Mouse (Mus musculus) intestine, postnatal 0 days (tissue): ENCODE measurements around the gene Chd9. TPM values are rescaled to one million over a fixed set of nuclear protein-coding genes. Genes with fewer than 3 reads are reported as not detected.
"Not testable (repeated sequence)": the region's sequence is repeated elsewhere in the genome, so short reads cannot be mapped to it uniquely, and the experiment has no call there.

Source experiments
- ATAC-seq: fragments of 200-750 bp; cut with Nextera tagmentation; 2 replicates; pipeline ENCODE4 v1.8.0; 2017; ENCODE audit warnings: mild to moderate bottlenecking, moderate TSS enrichment, moderate library complexity
- H3K27ac ChIP-seq: fragments of 300-500 bp; sonication (generic); 2 replicates; pipeline ENCODE4 v1.5.1; 2014; ENCODE audit warnings: mild to moderate bottlenecking, low read depth, low read length, moderate library complexity
- H3K27me3 ChIP-seq: fragments of 300-500 bp; sonication (generic); replicated peaks from 2 replicates; pipeline ENCODE4 v1.6.1; 2014; ENCODE audit warnings: low read length, mixed read lengths; ENCODE audit not compliant: control insufficient read depth, insufficient read depth
- H3K36me3 ChIP-seq: fragments of 300-500 bp; sonication (generic); 2 replicates; pipeline ENCODE4 v1.6.1; 2014; ENCODE audit warnings: mild to moderate bottlenecking, moderate library complexity; ENCODE audit not compliant: control insufficient read depth, insufficient read depth
- H3K4me1 ChIP-seq: fragments of 300-500 bp; sonication (generic); replicated peaks from 2 replicates; pipeline ENCODE4 v1.6.1; 2014; ENCODE audit warnings: antibody characterized with exemption, low read length, mixed read lengths; ENCODE audit not compliant: control insufficient read depth, insufficient read depth
- H3K4me2 ChIP-seq: fragments of 300-500 bp; sonication (generic); replicated peaks from 2 replicates; pipeline ENCODE4 v1.6.1; 2014; ENCODE audit warnings: low read depth, mild to moderate bottlenecking, moderate library complexity
- H3K4me3 ChIP-seq: fragments of 300-500 bp; sonication (generic); 2 replicates; pipeline ENCODE4 v1.5.1; 2014; ENCODE audit warnings: low read depth, low read length
- H3K9ac ChIP-seq: fragments of 300-500 bp; sonication (generic); 2 replicates; pipeline ENCODE4 v1.6.1; 2014; ENCODE audit warnings: mild to moderate bottlenecking, low read depth, low read length
- H3K9me3 ChIP-seq: fragments of 300-500 bp; sonication (generic); 2 replicates; pipeline ENCODE4 v1.6.1; 2016; ENCODE audit warnings: mixed run types; ENCODE audit not compliant: control insufficient read depth
- CTCF ChIP-seq: sonication (generic); IDR thresholded peaks from 2 replicates; pipeline ENCODE4 v1.5.1; 2016; ENCODE audit warnings: low read depth, mild to moderate bottlenecking, control low read depth, antibody characterized with exemption, moderate library complexity
- WGBS: fragments of 180-500 bp; shearing (Covaris S2); extraction: QIAGEN DNeasy Blood & Tissue Kit; methylation state at CpG from one replicate; pipeline ENCODE4 v1.1.7; 2014; 5-methylcytosine and 5-hydroxymethylcytosine counted together
- polyA plus RNA-seq: library from polyadenylated mRNA; unstranded; fragments of >200 nt; fragmentation: Nextera tagmentation; extraction: Ambion mirVana; gene quantifications from 2 replicates; pipeline ENCODE4 v1.2.1, GENCODE M21; 2015

Gene Chd9
- polyA plus RNA-seq, 1 experiment from 2014 or later: 236 TPM

DNA sequence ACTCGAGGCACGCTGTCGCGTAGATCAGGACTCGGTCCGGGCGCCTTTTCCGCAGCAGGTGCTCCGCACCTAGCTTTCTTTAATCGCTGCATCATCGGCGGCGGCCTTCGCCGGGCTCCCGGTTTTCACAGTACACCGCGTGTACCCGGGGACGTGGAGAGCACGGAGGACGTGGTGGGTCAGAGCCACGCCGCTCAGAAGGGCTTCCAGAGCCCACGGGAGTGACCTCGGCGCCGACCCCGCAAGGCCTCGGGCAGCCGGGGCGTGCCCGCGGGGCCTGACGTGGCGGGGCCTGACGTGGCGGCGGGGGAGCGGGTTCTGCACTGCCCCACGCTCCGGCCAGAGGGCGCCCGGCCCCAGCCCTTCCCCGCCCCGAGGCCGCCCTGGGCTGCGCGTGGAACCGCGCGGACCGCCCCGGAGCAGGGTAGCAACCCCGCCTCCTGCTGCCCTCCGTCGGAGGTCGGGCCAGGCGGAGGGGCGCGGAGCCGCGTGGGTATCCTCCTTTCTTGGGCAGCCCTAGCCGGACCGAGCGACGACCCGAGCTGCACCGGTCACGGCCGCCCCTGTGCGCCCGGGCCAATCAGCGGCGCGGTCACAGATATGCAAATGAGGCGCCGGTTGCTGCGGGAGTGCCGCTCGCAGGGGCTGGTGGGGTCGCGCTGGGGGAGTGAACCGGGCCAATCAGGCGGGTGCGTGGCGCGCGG lies 79.8 kb downstream of the Chd9 start:
- no peaks in the 10 kb centered on the region for H3K27me3 ChIP-seq
- no peaks in the 10 kb centered on the region for H3K36me3 ChIP-seq
- H3K9ac ChIP-seq: peak overlapping the region; percentile 84
- H3K4me2 ChIP-seq: peak overlapping the region; percentile 98
- H3K27ac ChIP-seq: peak overlapping the region; percentile 99
- under 1% methylated on average over 72 of the region's 89 CpGs for WGBS
- ATAC-seq: peak; percentile 96
- H3K4me1 ChIP-seq: peaks cover 4% of the 10 kb centered on the region; the same call in 1 of the 2 replicates
- peak overlapping the region; percentile 84 for H3K4me3 ChIP-seq
- TF ChIP-seq CTCF: peak; percentile 79
- H3K9me3 ChIP-seq: no peaks in the 10 kb centered on the region

- H3K9me3 ChIP-seq: no peaks in the 10 kb centered on the region
- peak overlapping the region; percentile 98 for H3K4me2 ChIP-seq
- H3K27ac ChIP-seq: peak overlapping the region; percentile 99
- no peaks in the 10 kb centered on the region for H3K36me3 ChIP-seq
- peak; percentile 28 for ATAC-seq
- H3K4me1 ChIP-seq: peaks cover 4% of the 10 kb centered on the region; the same call in 1 of the 2 replicates
- peak overlapping the region; percentile 84 for H3K9ac ChIP-seq
- under 1% methylated on average over 51 of the region's 89 CpGs for WGBS
- peak; percentile 39 for TF ChIP-seq CTCF
- no peaks in the 10 kb centered on the region for H3K27me3 ChIP-seq
- H3K4me3 ChIP-seq: peak overlapping the region; percentile 84
These were observed 80.7 kb downstream of the Chd9 start for GRCm38 (mm10) chr8:90908580-90909471.

- no peak overlapping the region for H3K9ac ChIP-seq
- 47% methylated on average over 3 of the region's 3 CpGs for WGBS
- H3K27ac ChIP-seq: no peak overlapping the region
- no peaks in the 10 kb centered on the region for H3K4me1 ChIP-seq
- no peak for TF ChIP-seq CTCF
- ATAC-seq: peak; percentile 91
- no peak overlapping the region for H3K4me3 ChIP-seq
- no peaks in the 10 kb centered on the region for H3K27me3 ChIP-seq
- H3K4me2 ChIP-seq: no peak overlapping the region
- H3K9me3 ChIP-seq: no peaks in the 10 kb centered on the region
- H3K36me3 ChIP-seq: 0 out of 2 replicates have a peak, but pooled peaks cover 4% of the 10 kb centered on the region
These were observed 95.2 kb downstream of the Chd9 start for GRCm38 (mm10) chr8:90923158-90923905.

- H3K4me2 ChIP-seq: no peak overlapping the region
- no peaks in the 10 kb centered on the region for H3K4me1 ChIP-seq
- ATAC-seq: no peak
- no peak overlapping the region for H3K9ac ChIP-seq
- no peak overlapping the region for H3K27ac ChIP-seq
- no peak for TF ChIP-seq CTCF
- WGBS: 73% methylated on average over 1 of the region's 1 CpGs
- no peaks in the 10 kb centered on the region for H3K27me3 ChIP-seq
- H3K36me3 ChIP-seq: peaks cover 14% of the 10 kb centered on the region
- no peaks in the 10 kb centered on the region for H3K9me3 ChIP-seq
- no peak overlapping the region for H3K4me3 ChIP-seq
These were observed 100.3 kb downstream of the Chd9 start for GRCm38 (mm10) chr8:90928412-90928811.

GRCm38 (mm10) chr8:90930125-90930524 lies 102.0 kb downstream of the Chd9 start:
- H3K27ac ChIP-seq, H3K4me1 ChIP-seq, H3K27me3 ChIP-seq, H3K4me3 ChIP-seq, H3K4me2 ChIP-seq, H3K9ac ChIP-seq, ATAC-seq, H3K9me3 ChIP-seq: not testable (repeated sequence)
- H3K36me3 ChIP-seq: peaks cover 16% of the 10 kb centered on the region

GRCm38 (mm10) chr8:90932934-90933333 lies 104.8 kb downstream of the Chd9 start:
- Histone ChIP-seq H3K27me3 (no peaks in the 10 kb centered on the region), H3K4me1 (no peaks in the 10 kb centered on the region), H3K4me3 (no peak overlapping the region), H3K9me3 (no peaks in the 10 kb centered on the region), H3K27ac (no peak overlapping the region), H3K4me2 (no peak overlapping the region), H3K36me3 (peaks cover 22% of the 10 kb centered on the region), H3K9ac (no peak overlapping the region)
- no peak for TF ChIP-seq CTCF
- no peak for ATAC-seq
- 48% methylated on average over 11 of the region's 11 CpGs for WGBS
